Comparison of ENCODE assay signal across 8 mouse cellular contexts in the genomic region with DNA sequence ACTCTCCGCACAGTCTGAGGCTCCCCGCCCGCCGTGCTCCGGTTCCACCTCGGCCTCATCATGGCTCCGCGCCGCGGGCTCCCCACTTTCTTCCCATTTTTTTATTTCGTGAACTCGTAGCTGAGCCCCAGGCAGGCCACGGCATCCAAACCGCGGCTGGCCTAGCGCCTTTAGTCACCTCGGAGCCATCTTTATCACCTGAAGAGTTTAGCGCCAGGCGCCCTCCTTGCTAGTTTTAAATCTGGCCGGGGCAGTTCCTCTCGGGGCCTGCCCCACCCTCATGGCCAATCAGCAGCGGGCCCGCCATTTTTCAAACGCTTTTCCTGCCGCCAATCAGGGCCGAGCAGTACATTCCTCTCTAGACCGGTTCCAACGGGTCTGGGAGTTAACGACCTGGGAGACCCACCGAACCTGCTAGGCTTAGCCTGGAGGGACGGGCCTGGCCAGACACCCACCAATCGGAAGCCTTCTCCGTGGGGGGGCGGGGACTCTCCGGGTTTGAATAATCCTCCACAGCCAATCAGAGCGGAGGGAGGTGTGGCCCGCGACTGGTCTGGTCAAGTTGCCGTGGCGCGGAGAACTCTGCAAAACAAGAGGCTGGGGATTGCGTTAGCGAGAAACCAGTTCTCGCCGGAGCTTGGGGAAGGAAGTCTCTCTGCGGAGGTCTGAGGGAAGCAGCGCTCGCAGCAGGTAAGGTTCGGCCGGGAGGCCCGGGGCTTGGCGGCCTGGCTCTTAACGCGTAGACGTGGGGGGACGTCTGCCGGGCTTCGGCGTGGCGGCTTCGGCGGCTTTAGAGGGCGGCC. TPM values are rescaled to one million over a fixed set of nuclear protein-coding genes. Genes with fewer than 3 reads are reported as not detected.
DNase-seq lines count a peak whose midpoint lies in the region; ATAC-seq and TF ChIP-seq lines count a peak whose summit lies in the region.

A gene (plus strand): TSS at position 592 of the 803 bp plus-strand sequence.

- no peaks in the 10 kb centered on the region for H3K4me1 ChIP-seq in cortical plate, adult 2 months (ENCODE audit: control insufficient read depth, insufficient read depth, low read length)
- peaks cover 40% of the 10 kb centered on the region for H3K4me1 ChIP-seq in megakaryocyte, embryonic 14.5 days

- peak within 1 kb of the TSS; percentile 63 for H3K4me3 ChIP-seq in cortical plate, adult 2 months (ENCODE audit: insufficient read depth, low read length)
- peak within 1 kb of the TSS; percentile 97 for H3K4me3 ChIP-seq in megakaryocyte, embryonic 14.5 days (replicated peaks)

- peak; percentile 82 for TF ChIP-seq POLR2A in cortical plate, adult 2 months (IDR thresholded peaks at IDR 0.05; ENCODE audit: extremely low read depth, insufficient read depth, low read length)

- H3K9me3 ChIP-seq in megakaryocyte, embryonic 14.5 days: no peaks in the 10 kb centered on the region

- peak; percentile 95 for ATAC-seq in activated CD4-positive, CD25-positive, alpha-beta regulatory T cell, adult 4 months

- H3K27me3 ChIP-seq in megakaryocyte, embryonic 14.5 days (replicated peaks): no peaks in the 10 kb centered on the region

- H3K27ac ChIP-seq in cortical plate, adult 2 months (ENCODE audit: insufficient read depth, low read length): peak within 1 kb of the TSS; percentile 14; the same call in 1 of the 2 replicates

- DNase-seq in gastrocnemius, adult 8-10 months (ENCODE audit: low spot score in 2 of 2): peak; percentile 99
- DNase-seq in hindlimb bud, embryonic 11.5 days (ENCODE audit: extremely low spot score, low read depth, low spot score): peak; percentile 94
- DNase-seq in left cerebral cortex, adult 8-10 months (ENCODE audit: low spot score in 2 of 2): peak; percentile 92 to 99
- DNase-seq in right cerebral cortex, postnatal 10 days (ENCODE audit: low spot score in 2 of 2): peak; percentile 100
- DNase-seq in urinary bladder, postnatal 25 days (ENCODE audit: low spot score): peak; percentile 98

- no peak for TF ChIP-seq CTCF in cortical plate, adult 2 months (IDR thresholded peaks at IDR 0.05; ENCODE audit: extremely low read depth, insufficient read depth, low read length)

- peaks cover 39% of the 10 kb centered on the region for H3K36me3 ChIP-seq in megakaryocyte, embryonic 14.5 days (replicated peaks; ENCODE audit: low read length)

RNA-seq across cellular contexts. Expression of the gene that starts here (rescaled TPM):
- polyA plus RNA-seq in activated CD4-positive, CD25-positive, alpha-beta regulatory T cell, adult 4 months (2017; shearing (Covaris generic)): 100 to 1,000 TPM; 481 to 544 TPM
- 6.3 and 6.5 TPM in 2 replicates for polyA plus RNA-seq in cortical plate, adult 2 months (2012; rRNA removed)
- 1 to 10 TPM; 2.5 to 6.5 (median 4.8) TPM for total RNA-seq in gastrocnemius, adult 8-10 months (2022)
- total RNA-seq in left cerebral cortex, adult 8-10 months (2022): 1 to 10 TPM; 4.7 to 9.3 (median 5.8) TPM
- polyA plus RNA-seq in megakaryocyte, embryonic 14.5 days (2012; ENCODE audit: insufficient read depth, low replicate concordance): 9.4 and 95.5 TPM in 2 replicates

Comparison
In these comparisons a context has a peak if more than half of its experiments do, and no peak if none do; other contexts are left out.
1. Peak in every context shown above with its lines: DNase-seq, ATAC-seq, H3K4me3 ChIP-seq and H3K27ac ChIP-seq.